Mouse (Mus musculus) midbrain, postnatal 0 days (tissue): ENCODE results near the gene F3. TPM values are rescaled to one million over a fixed set of nuclear protein-coding genes. Genes with fewer than 3 reads are reported as not detected.

Experiments
- ATAC-seq: fragments of 200-750 bp; cut with Nextera tagmentation; 2 replicates; pipeline ENCODE4 v1.8.0; 2017; ENCODE audit warnings: moderate number of reproducible peaks, mild to moderate bottlenecking, moderate TSS enrichment, moderate library complexity; ENCODE audit not compliant: low FRiP score
- DNase-seq: peaks from one replicate; pipeline ENCODE4 v3.0.0-alpha.2; 2015; ENCODE audit warnings: low spot score
- H3K27ac ChIP-seq: fragments of 300-500 bp; sonication (generic); 2 replicates; pipeline ENCODE4 v1.5.1; 2014; ENCODE audit warnings: low read depth, mild to moderate bottlenecking, low read length, mixed read lengths
- H3K27me3 ChIP-seq: fragments of 300-500 bp; sonication (generic); 2 replicates; pipeline ENCODE4 v1.6.1; 2014; ENCODE audit warnings: low read length, control low read depth, mixed read lengths; ENCODE audit not compliant: insufficient read depth
- H3K36me3 ChIP-seq: fragments of 300-500 bp; sonication (generic); 2 replicates; pipeline ENCODE4 v1.6.1; 2014; ENCODE audit warnings: low read length, control low read depth, mixed read lengths; ENCODE audit not compliant: insufficient read depth
- H3K4me1 ChIP-seq: fragments of 300-500 bp; sonication (generic); 2 replicates; pipeline ENCODE4 v1.6.1; 2014; ENCODE audit warnings: mild to moderate bottlenecking, control low read depth, antibody characterized with exemption, low read length, mixed read lengths; ENCODE audit not compliant: insufficient read depth
- H3K4me2 ChIP-seq: fragments of 300-500 bp; sonication (generic); 2 replicates; pipeline ENCODE4 v1.6.1; 2014; ENCODE audit warnings: low read depth, mild to moderate bottlenecking, low read length, mixed read lengths; ENCODE audit not compliant: poor library complexity, severe bottlenecking
- H3K4me3 ChIP-seq: fragments of 300-500 bp; sonication (generic); 2 replicates; pipeline ENCODE4 v1.5.1; 2014; ENCODE audit warnings: low read depth, mild to moderate bottlenecking, low read length, moderate library complexity
- H3K9ac ChIP-seq: fragments of 300-500 bp; sonication (generic); replicated peaks from 2 replicates; pipeline ENCODE4 v1.6.1; 2014; ENCODE audit warnings: mild to moderate bottlenecking, low read length, moderate library complexity, mixed read lengths; ENCODE audit not compliant: poor library complexity, severe bottlenecking
- H3K9me3 ChIP-seq: fragments of 300-500 bp; sonication (generic); 2 replicates; pipeline ENCODE4 v1.6.1; 2016; ENCODE audit warnings: low read length, control low read depth
- CTCF ChIP-seq: IDR thresholded peaks from 2 replicates; pipeline ENCODE4 v1.5.1; 2016; ENCODE audit warnings: antibody characterized with exemption, mild to moderate bottlenecking
- WGBS: fragments of 180-500 bp; shearing (Covaris S2); extraction: QIAGEN DNeasy Blood & Tissue Kit; methylation state at CpG from one replicate; pipeline ENCODE4 v1.1.7; 2014; 5-methylcytosine and 5-hydroxymethylcytosine counted together
- polyA plus RNA-seq: library from polyadenylated mRNA; unstranded; fragments of >200 nt; fragmentation: Nextera tagmentation; extraction: Ambion mirVana; gene quantifications from 2 replicates; pipeline ENCODE4 v1.2.1, GENCODE M21; 2015
- total RNA-seq: library from RNA; depleted of rRNA; stranded (reverse); fragments of >200 nt; gene quantifications from 2 replicates; pipeline ENCODE4 v1.2.3, GENCODE M21; 2014; rRNA removed

Gene F3
- total and polyA plus RNA-seq, 2 experiments from 2014 or later, result 15.6 to 16.7 TPM

DNA sequence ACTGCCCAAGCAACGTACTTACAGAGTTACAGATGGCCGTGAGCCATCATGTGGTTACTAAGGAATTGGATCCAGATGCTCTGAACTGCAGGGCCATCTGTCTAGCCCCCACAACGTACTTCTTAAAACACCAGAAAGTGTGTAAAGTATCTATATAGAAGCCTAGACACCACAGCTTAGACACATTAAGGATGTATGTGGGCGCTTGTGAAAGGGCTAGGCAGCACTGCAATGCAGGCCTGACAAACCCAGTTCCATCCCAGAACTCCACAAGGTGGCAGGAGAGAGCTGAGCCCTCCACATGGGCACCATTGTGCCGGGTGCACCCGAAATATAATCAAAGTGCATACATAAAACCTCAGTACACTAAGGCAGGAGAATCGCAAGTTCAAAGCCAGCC lies 54.6 kb downstream of the F3 start:
- Histone ChIP-seq H3K27ac (no peak overlapping the region), H3K4me1 (no peaks in the 10 kb centered on the region), H3K9ac (no peak overlapping the region), H3K4me3 (no peak overlapping the region), H3K9me3 (no peaks in the 10 kb centered on the region), H3K27me3 (no peaks in the 10 kb centered on the region), H3K4me2 (no peak overlapping the region), H3K36me3 (peaks cover 7% of the 10 kb centered on the region)
- TF ChIP-seq CTCF, result peak; percentile 73
- WGBS, result 64% methylated on average over 7 of the region's 7 CpGs
- ATAC-seq (no peak), DNase-seq (peak; percentile 57)

DNA sequence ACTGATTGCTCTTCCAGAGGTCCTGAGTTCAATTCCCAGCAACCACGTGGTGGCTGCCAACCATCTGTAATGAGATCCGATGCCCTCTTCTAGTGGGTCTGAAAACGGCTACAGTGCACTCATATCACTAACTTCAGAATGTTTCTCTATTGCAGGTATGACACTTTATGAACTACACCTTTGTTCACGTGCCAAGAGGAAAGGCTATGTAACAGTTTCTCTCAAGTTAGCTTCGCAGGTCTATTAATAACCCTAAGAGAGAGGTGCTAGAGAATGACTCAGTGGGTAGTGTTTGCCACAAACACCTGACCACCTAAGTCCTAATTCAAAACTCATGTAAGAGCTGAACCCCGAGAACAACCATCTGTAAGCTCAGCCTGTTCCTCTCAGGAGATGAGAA lies 59.7 kb downstream of the F3 start:
- Histone ChIP-seq H3K9me3 (no peaks in the 10 kb centered on the region), H3K4me3 (no peak overlapping the region), H3K9ac (no peak overlapping the region), H3K4me2 (no peak overlapping the region), H3K4me1 (no peaks in the 10 kb centered on the region), H3K36me3 (no peaks in the 10 kb centered on the region; the same call in none of the 2 replicates), H3K27me3 (no peaks in the 10 kb centered on the region), H3K27ac (no peak overlapping the region)
- TF ChIP-seq CTCF, result no peak
- ATAC-seq, result no peak
- no peak for DNase-seq
- WGBS, result 89% methylated on average over 6 of the region's 6 CpGs

Other genes with a start within 250 kb of the F3 start
- gene Slc44a3, start 191.1 kb upstream of the F3 start, total RNA-seq, result 0.22 and 0.61 TPM in 2 replicates
- 0.47 and 0.48 TPM in 2 replicates for gene Slc44a3, start 191.1 kb upstream of the F3 start, polyA plus RNA-seq
- not detected in 2 replicates for gene 4930432M17Rik, start 52.8 kb upstream of the F3 start, total RNA-seq
- gene 4930432M17Rik, start 52.8 kb upstream of the F3 start, polyA plus RNA-seq, result not detected in 2 replicates
- gene Abcd3, start 91.8 kb downstream of the F3 start, total RNA-seq, result 51.1 and 66.4 TPM in 2 replicates
- gene Abcd3, start 91.8 kb downstream of the F3 start, polyA plus RNA-seq, result 76.1 and 77.5 TPM in 2 replicates
- gene Arhgap29, start 229.0 kb downstream of the F3 start, total RNA-seq, result 34.6 and 38.6 TPM in 2 replicates
- 12.6 and 13.6 TPM in 2 replicates for gene Arhgap29, start 229.0 kb downstream of the F3 start, polyA plus RNA-seq